Mouse (Mus musculus) ES-E14 (cell line): ENCODE results near the gene Kcnh8. TPM values are rescaled to one million over a fixed set of nuclear protein-coding genes. Genes with fewer than 3 reads are reported as not detected.

Experiments used
- DNase-seq: peaks from one replicate; pipeline ENCODE4 v3.0.0-alpha.2; 2013; ENCODE audit warnings: low read depth, low spot score
- H3K27ac ChIP-seq: 2 replicates; pipeline ENCODE4 v1.5.1; 2012; ENCODE audit warnings: low read depth, mild to moderate bottlenecking, low read length, moderate library complexity, mixed read lengths; ENCODE audit not compliant: poor library complexity, insufficient read depth, severe bottlenecking
- H3K36me3 ChIP-seq: 2 replicates; pipeline ENCODE4 v1.6.1; 2012; ENCODE audit warnings: mild to moderate bottlenecking, low read length, moderate library complexity, mixed read lengths; ENCODE audit not compliant: control insufficient read depth, poor library complexity, insufficient read depth, severe bottlenecking
- H3K4me1 ChIP-seq, 2 experiments: fragments of 150-350 bp in 1 of 2; sonication (generic) in 1 of 2; 2 replicates each; pipeline ENCODE4 v1.6.1; 2012; ENCODE audit warnings: low read length in 2 of 2, mild to moderate bottlenecking in 1 of 2, mixed read lengths in 1 of 2; ENCODE audit not compliant: control insufficient read depth in 2 of 2, insufficient read depth in 2 of 2, poor library complexity in 1 of 2
- H3K4me3 ChIP-seq, 2 experiments: fragments of 150-350 bp in 1 of 2; sonication (generic) in 1 of 2; 2 replicates each; pipeline ENCODE4 v1.5.1; 2012; ENCODE audit warnings: low read length in 2 of 2, low read depth in 1 of 2, mild to moderate bottlenecking in 1 of 2, mixed read lengths in 1 of 2; ENCODE audit not compliant: insufficient read depth in 1 of 2, poor library complexity in 1 of 2, severe bottlenecking in 1 of 2
- H3K9ac ChIP-seq: 2 replicates; pipeline ENCODE4 v1.6.1; 2012; ENCODE audit warnings: low read depth, mild to moderate bottlenecking, low read length, mixed read lengths; ENCODE audit not compliant: poor library complexity, insufficient read depth, severe bottlenecking
- H3K9me3 ChIP-seq: fragments of 150-350 bp; sonication (generic); 2 replicates; pipeline ENCODE4 v1.6.1; 2012; ENCODE audit warnings: low read depth, mild to moderate bottlenecking, low read length; ENCODE audit not compliant: control insufficient read depth, insufficient read depth
- CHD2 ChIP-seq: IDR thresholded peaks from 2 replicates; pipeline ENCODE4 v1.6.1; 2014; ENCODE audit warnings: mild to moderate bottlenecking, low read depth, low read length, inconsistent platforms
- HCFC1 ChIP-seq: IDR thresholded peaks from 2 replicates; pipeline ENCODE4 v1.6.1; 2012; ENCODE audit warnings: low read length, inconsistent platforms, borderline replicate concordance; ENCODE audit not compliant: insufficient read depth
- MAFK ChIP-seq: IDR thresholded peaks from 2 replicates; pipeline ENCODE4 v1.6.1; 2014; ENCODE audit warnings: mild to moderate bottlenecking, low read depth, low read length, inconsistent platforms; ENCODE audit not compliant: insufficient read depth
- ZC3H11A ChIP-seq: IDR thresholded peaks from 2 replicates; pipeline ENCODE4 v1.6.1; 2012; ENCODE audit warnings: low read depth, mild to moderate bottlenecking, inconsistent platforms, low read length, borderline replicate concordance
- ZNF384 ChIP-seq: IDR thresholded peaks from 2 replicates; pipeline ENCODE4 v1.6.1; 2012; ENCODE audit warnings: low read depth, low read length, inconsistent platforms
- in situ Hi-C, 2 experiments: fragments of 600-800 bp; cut with MboI; formaldehyde crosslinking; loops; one replicate each; pipeline ENCODE4 v1.15.1; 2025; ENCODE audit warnings: low sequenced_read_pairs in 2 of 2, inconsistent platforms in 1 of 2; ENCODE audit not compliant: unreplicated experiment in 2 of 2
- total RNA-seq: library from RNA; depleted of rRNA; stranded (reverse); fragments of 300-350 nt; gene quantifications from 2 replicates; pipeline ENCODE4 v1.2.3, GENCODE M21; 2012

The Kcnh8 gene
- total RNA-seq, 1 experiment = 0.18 TPM

DNA sequence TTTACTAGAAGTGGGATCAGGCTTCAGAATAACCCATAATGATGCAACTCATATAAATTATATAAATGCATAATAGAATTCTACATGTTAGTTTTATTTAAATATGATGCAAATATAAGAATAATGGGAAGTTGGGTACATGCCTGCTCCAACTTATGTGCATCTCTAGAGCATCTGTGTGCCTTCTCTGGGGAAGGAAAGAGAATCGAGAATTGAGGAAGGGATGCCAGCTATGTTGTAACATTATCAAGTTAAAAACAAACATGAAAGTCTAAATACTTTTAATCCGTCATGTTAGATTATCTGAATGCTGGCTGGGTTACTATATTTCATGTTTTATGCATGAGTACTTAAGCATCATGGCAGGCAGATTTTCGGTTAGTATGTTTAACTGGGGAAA lies 99.4 kb downstream of the Kcnh8 start:
- DNase-seq = no peak
- no peak for TF ChIP-seq HCFC1
- TF ChIP-seq ZC3H11A = no peak
- no peak for TF ChIP-seq CHD2
- no peak for TF ChIP-seq MAFK
- no peak for TF ChIP-seq ZNF384
- H3K9me3 ChIP-seq = no peaks in the 10 kb centered on the region
- H3K36me3 ChIP-seq = no peaks in the 10 kb centered on the region
- H3K27ac ChIP-seq = no peak overlapping the region
- in situ Hi-C loops = no loop called here
- H3K4me3 ChIP-seq = no peak overlapping the region
- H3K4me1 ChIP-seq = no peaks in the 10 kb centered on the region
- H3K9ac ChIP-seq = no peak overlapping the region

DNA sequence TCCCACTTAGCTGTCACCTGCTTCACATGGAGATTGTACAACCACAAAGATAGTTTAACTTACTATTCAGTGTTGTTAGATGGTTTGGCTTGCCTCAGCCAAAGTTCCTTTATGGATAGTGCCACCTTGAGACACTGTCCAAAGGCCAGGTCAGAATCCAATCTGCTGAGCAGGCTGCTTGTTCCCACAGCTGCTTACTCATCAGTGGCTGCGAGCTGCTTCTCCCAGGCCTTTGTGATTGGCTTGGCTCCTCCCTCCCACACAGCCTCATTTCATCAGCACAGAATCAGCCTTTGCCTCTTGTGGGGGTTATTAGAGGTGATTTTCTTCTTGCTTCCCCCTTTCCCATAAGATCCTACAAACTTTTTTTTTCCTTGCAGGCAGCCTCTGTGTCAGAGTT lies 109.8 kb downstream of the Kcnh8 start:
- TF ChIP-seq MAFK = no peak
- no peak for TF ChIP-seq ZC3H11A
- TF ChIP-seq HCFC1 = no peak
- TF ChIP-seq ZNF384 = no peak
- no peak for TF ChIP-seq CHD2
- Histone ChIP-seq H3K27ac (no peak overlapping the region), H3K36me3 (no peaks in the 10 kb centered on the region), H3K9ac (no peak overlapping the region), H3K9me3 (no peaks in the 10 kb centered on the region), H3K4me1 (no peaks in the 10 kb centered on the region), H3K4me3 (no peak overlapping the region)
- in situ Hi-C loops = no loop called here
- DNase-seq = no peak

DNA sequence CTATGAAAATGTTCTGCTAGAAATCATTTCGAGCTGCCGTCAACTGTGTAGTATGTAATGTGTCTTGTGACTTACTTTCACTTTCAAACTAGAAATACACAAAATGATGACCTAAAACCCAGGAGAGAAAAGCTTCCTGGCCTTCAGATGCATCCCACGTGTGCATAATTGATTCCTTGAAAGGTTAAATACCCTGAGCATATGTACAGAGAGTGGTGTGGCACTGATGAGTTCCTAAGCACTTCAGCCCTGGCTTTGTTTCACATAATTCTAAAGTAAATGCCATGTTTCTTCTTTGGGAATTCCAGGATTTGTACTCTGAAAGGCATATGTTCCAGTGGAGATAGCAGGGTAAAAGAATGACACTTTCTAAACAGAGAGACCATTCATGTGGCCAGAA lies 119.7 kb downstream of the Kcnh8 start:
- H3K36me3 ChIP-seq = no peaks in the 10 kb centered on the region
- no peaks in the 10 kb centered on the region for H3K9me3 ChIP-seq
- no peaks in the 10 kb centered on the region for H3K4me1 ChIP-seq
- TF ChIP-seq ZNF384 = no peak
- TF ChIP-seq MAFK = no peak
- no peak for TF ChIP-seq HCFC1
- TF ChIP-seq ZC3H11A = no peak
- TF ChIP-seq CHD2 = no peak
- H3K9ac ChIP-seq = no peak overlapping the region
- H3K4me3 ChIP-seq = no peak overlapping the region
- H3K27ac ChIP-seq = no peak overlapping the region
- no peak for DNase-seq
- in situ Hi-C loops = no loop called here

- no peaks in the 10 kb centered on the region for H3K36me3 ChIP-seq
- H3K4me3 ChIP-seq = no peak overlapping the region
- TF ChIP-seq ZC3H11A (no peak), ZNF384 (no peak), HCFC1 (no peak), CHD2 (no peak), MAFK (no peak)
- peak; percentile 71 for DNase-seq
- in situ Hi-C loops = no loop called here
- no peaks in the 10 kb centered on the region for H3K9me3 ChIP-seq
- H3K9ac ChIP-seq = no peak overlapping the region
- H3K27ac ChIP-seq = no peak overlapping the region
- peaks cover 0 to 2% of the 10 kb centered on the region in 2 experiments; a peak in 2 of 4 replicates for H3K4me1 ChIP-seq
These were observed 126.3 kb downstream of the Kcnh8 start for GRCm38 (mm10) chr17:52728806-52729205.

DNA sequence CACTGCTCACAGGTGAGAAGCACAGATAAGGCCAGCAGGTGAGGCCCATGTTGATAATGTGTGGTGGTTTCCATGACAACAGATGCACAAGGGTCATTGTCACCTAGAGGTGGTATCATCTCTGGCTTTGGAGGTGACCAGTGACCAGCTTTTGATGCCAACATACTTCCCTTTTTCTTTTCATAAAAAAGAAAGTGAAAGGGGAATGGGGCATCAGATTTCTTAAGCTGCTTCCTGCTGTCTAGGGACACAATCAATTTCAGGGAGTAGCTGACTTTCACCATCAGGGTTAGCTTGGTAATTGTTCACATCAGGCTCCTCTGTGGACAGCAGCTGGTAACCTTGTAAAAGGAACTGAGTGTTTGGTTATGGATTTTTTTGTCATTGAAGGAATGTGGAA lies 135.9 kb downstream of the Kcnh8 start:
- TF ChIP-seq ZNF384 = no peak
- TF ChIP-seq ZC3H11A = no peak
- TF ChIP-seq HCFC1 = no peak
- TF ChIP-seq MAFK = no peak
- TF ChIP-seq CHD2 = no peak
- Histone ChIP-seq H3K4me1 (no peaks in the 10 kb centered on the region), H3K9ac (no peak overlapping the region), H3K36me3 (no peaks in the 10 kb centered on the region), H3K27ac (no peak overlapping the region), H3K9me3 (no peaks in the 10 kb centered on the region), H3K4me3 (no peak overlapping the region)
- in situ Hi-C loops = no loop called here
- DNase-seq = no peak
